Mouse (Mus musculus) midbrain, postnatal 0 days (tissue): Measurements from ENCODE around the gene H2-D1. TPM values are rescaled to one million over a fixed set of nuclear protein-coding genes. Genes with fewer than 3 reads are reported as not detected.
"Not testable (repeated sequence)": the region's sequence is repeated elsewhere in the genome, so short reads cannot be mapped to it uniquely, and the experiment has no call there.

Experiments
- ATAC-seq: fragments of 200-750 bp; cut with Nextera tagmentation; 2 replicates; pipeline ENCODE4 v1.8.0; 2017; ENCODE audit warnings: moderate number of reproducible peaks, mild to moderate bottlenecking, moderate TSS enrichment, moderate library complexity; ENCODE audit not compliant: low FRiP score
- DNase-seq: peaks from one replicate; pipeline ENCODE4 v3.0.0-alpha.2; 2015; ENCODE audit warnings: low spot score
- H3K27ac ChIP-seq: fragments of 300-500 bp; sonication (generic); 2 replicates; pipeline ENCODE4 v1.5.1; 2014; ENCODE audit warnings: low read depth, mild to moderate bottlenecking, low read length, mixed read lengths
- H3K27me3 ChIP-seq: fragments of 300-500 bp; sonication (generic); 2 replicates; pipeline ENCODE4 v1.6.1; 2014; ENCODE audit warnings: low read length, control low read depth, mixed read lengths; ENCODE audit not compliant: insufficient read depth
- H3K36me3 ChIP-seq: fragments of 300-500 bp; sonication (generic); 2 replicates; pipeline ENCODE4 v1.6.1; 2014; ENCODE audit warnings: low read length, control low read depth, mixed read lengths; ENCODE audit not compliant: insufficient read depth
- H3K4me1 ChIP-seq: fragments of 300-500 bp; sonication (generic); 2 replicates; pipeline ENCODE4 v1.6.1; 2014; ENCODE audit warnings: mild to moderate bottlenecking, control low read depth, antibody characterized with exemption, low read length, mixed read lengths; ENCODE audit not compliant: insufficient read depth
- H3K4me2 ChIP-seq: fragments of 300-500 bp; sonication (generic); 2 replicates; pipeline ENCODE4 v1.6.1; 2014; ENCODE audit warnings: low read depth, mild to moderate bottlenecking, low read length, mixed read lengths; ENCODE audit not compliant: poor library complexity, severe bottlenecking
- H3K4me3 ChIP-seq: fragments of 300-500 bp; sonication (generic); 2 replicates; pipeline ENCODE4 v1.5.1; 2014; ENCODE audit warnings: low read depth, mild to moderate bottlenecking, low read length, moderate library complexity
- H3K9ac ChIP-seq: fragments of 300-500 bp; sonication (generic); replicated peaks from 2 replicates; pipeline ENCODE4 v1.6.1; 2014; ENCODE audit warnings: mild to moderate bottlenecking, low read length, moderate library complexity, mixed read lengths; ENCODE audit not compliant: poor library complexity, severe bottlenecking
- H3K9me3 ChIP-seq: fragments of 300-500 bp; sonication (generic); 2 replicates; pipeline ENCODE4 v1.6.1; 2016; ENCODE audit warnings: low read length, control low read depth
- CTCF ChIP-seq: IDR thresholded peaks from 2 replicates; pipeline ENCODE4 v1.5.1; 2016; ENCODE audit warnings: antibody characterized with exemption, mild to moderate bottlenecking
- WGBS: fragments of 180-500 bp; shearing (Covaris S2); extraction: QIAGEN DNeasy Blood & Tissue Kit; methylation state at CpG from one replicate; pipeline ENCODE4 v1.1.7; 2014; 5-methylcytosine and 5-hydroxymethylcytosine counted together
- microRNA-seq: library from miRNA; unstranded; fragments of <30 nt; microRNA quantifications from one replicate; pipeline ENCODE4, GENCODE M21; 2016; ENCODE audit warnings: borderline number of aligned reads
- polyA plus RNA-seq: library from polyadenylated mRNA; unstranded; fragments of >200 nt; fragmentation: Nextera tagmentation; extraction: Ambion mirVana; gene quantifications from 2 replicates; pipeline ENCODE4 v1.2.1, GENCODE M21; 2015
- total RNA-seq: library from RNA; depleted of rRNA; stranded (reverse); fragments of >200 nt; gene quantifications from 2 replicates; pipeline ENCODE4 v1.2.3, GENCODE M21; 2014; rRNA removed

Gene H2-D1
- total and polyA plus RNA-seq, 2 experiments from 2014 or later: 75.4 to 130 TPM

DNA sequence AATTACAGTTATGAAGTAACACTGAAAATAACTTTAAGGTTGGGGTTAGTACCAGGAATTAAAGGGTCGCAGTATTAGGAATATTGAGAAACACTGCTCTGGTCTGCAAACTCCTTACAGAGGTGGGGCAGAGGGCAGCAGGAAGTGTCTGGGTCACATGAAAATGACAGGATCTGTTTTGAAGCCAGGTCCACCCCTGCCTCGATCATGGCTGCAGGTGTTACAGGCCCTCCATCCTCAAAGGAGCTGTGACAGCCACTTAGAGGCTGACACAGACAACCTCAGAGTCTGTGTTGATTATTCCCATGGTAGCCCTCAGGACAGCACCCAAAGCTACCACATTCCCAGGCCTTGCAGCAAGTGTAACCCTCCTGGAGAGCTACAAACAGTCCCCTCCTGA lies 40.7 kb downstream of the H2-D1 start:
- ATAC-seq (no peak), DNase-seq (no peak)
- Histone ChIP-seq H3K4me2 (no peak overlapping the region), H3K9me3 (no peaks in the 10 kb centered on the region), H3K9ac (no peak overlapping the region), H3K36me3 (no peaks in the 10 kb centered on the region), H3K4me1 (no peaks in the 10 kb centered on the region), H3K27ac (no peak overlapping the region), H3K27me3 (no peaks in the 10 kb centered on the region), H3K4me3 (no peak overlapping the region)
- WGBS: 82% methylated on average over 2 of the region's 2 CpGs
- TF ChIP-seq CTCF: no peak

GRCm38 (mm10) chr17:35303756-35304350 lies 41.3 kb downstream of the H2-D1 start:
- no peak for ATAC-seq
- 87% methylated on average over 10 of the region's 10 CpGs for WGBS
- TF ChIP-seq CTCF: no peak

GRCm38 (mm10) chr17:35304478-35304877 lies 41.9 kb downstream of the H2-D1 start:
- H3K9me3 ChIP-seq: no peaks in the 10 kb centered on the region
- no peak for ATAC-seq
- H3K27me3 ChIP-seq: no peaks in the 10 kb centered on the region
- no peak for TF ChIP-seq CTCF
- H3K27ac ChIP-seq: no peak overlapping the region
- 74% methylated on average over 6 of the region's 6 CpGs for WGBS
- H3K9ac ChIP-seq: no peak overlapping the region
- no peak overlapping the region for H3K4me2 ChIP-seq
- no peaks in the 10 kb centered on the region for H3K4me1 ChIP-seq
- no peaks in the 10 kb centered on the region for H3K36me3 ChIP-seq
- no peak for DNase-seq
- no peak overlapping the region for H3K4me3 ChIP-seq

More at GRCm38 (mm10) chr17:35303756-35304350, 41.3 kb downstream of the H2-D1 start:
- no peaks in the 10 kb centered on the region for H3K4me1 ChIP-seq
- no peak overlapping the region for H3K9ac ChIP-seq
- DNase-seq: no peak
- H3K9me3 ChIP-seq: no peaks in the 10 kb centered on the region
- no peaks in the 10 kb centered on the region for H3K27me3 ChIP-seq
- H3K4me2 ChIP-seq: no peak overlapping the region
- H3K4me3 ChIP-seq: no peak overlapping the region
- H3K36me3 ChIP-seq: no peaks in the 10 kb centered on the region
- H3K27ac ChIP-seq: no peak overlapping the region

- H3K36me3 ChIP-seq, H3K27ac ChIP-seq, H3K4me2 ChIP-seq, DNase-seq, H3K4me1 ChIP-seq, H3K4me3 ChIP-seq, H3K27me3 ChIP-seq, H3K9ac ChIP-seq, ATAC-seq, H3K9me3 ChIP-seq: not testable (repeated sequence)
- WGBS: 89% methylated on average over 8 of the region's 8 CpGs
Observed at GRCm38 (mm10) chr17:35304921-35305320, 42.4 kb downstream of the H2-D1 start.

Small RNA genes within 50 kb of the gene (microRNA-seq; reads per million reads assigned to microRNA genes)
- gene Mir6975 (2.0 reads per million), gene Mir8094 (not detected)

Other genes with a start within 250 kb of the H2-D1 start
Only the 30 nearest of the 35 such genes appear.
- gene Ddah2, start 203.7 kb upstream of the H2-D1 start, total RNA-seq: 159 and 204 TPM in 2 replicates
- 210 and 213 TPM in 2 replicates for gene Ddah2, start 203.7 kb upstream of the H2-D1 start, polyA plus RNA-seq
- gene Ly6g6c, start 197.3 kb upstream of the H2-D1 start, total RNA-seq: 2.4 TPM in 1 of 2 replicates, not detected in the other
- gene Ly6g6c, start 197.3 kb upstream of the H2-D1 start, polyA plus RNA-seq: not detected in 2 replicates
- not detected in 2 replicates for gene Mpig6b, start 196.5 kb upstream of the H2-D1 start, total RNA-seq
- not detected in 2 replicates for gene Mpig6b, start 196.5 kb upstream of the H2-D1 start, polyA plus RNA-seq
- not detected in 2 replicates for gene Ly6g6e, start 185.8 kb upstream of the H2-D1 start, total RNA-seq
- gene Ly6g6e, start 185.8 kb upstream of the H2-D1 start, polyA plus RNA-seq: 0.31 TPM in 1 of 2 replicates, not detected in the other
- 1.4 TPM in 1 of 2 replicates, not detected in the other for gene Ly6g6d, start 184.7 kb upstream of the H2-D1 start, total RNA-seq
- gene Ly6g6d, start 184.7 kb upstream of the H2-D1 start, polyA plus RNA-seq: 0.98 and 1.1 TPM in 2 replicates
- not detected in 2 replicates for gene Ly6g6f, start 177.1 kb upstream of the H2-D1 start, total RNA-seq
- gene Ly6g6f, start 177.1 kb upstream of the H2-D1 start, polyA plus RNA-seq: not detected in 2 replicates
- gene Abhd16a, start 173.5 kb upstream of the H2-D1 start, total RNA-seq: 98.9 and 151 TPM in 2 replicates
- gene Abhd16a, start 173.5 kb upstream of the H2-D1 start, polyA plus RNA-seq: 122 and 128 TPM in 2 replicates
- not detected in 2 replicates for gene Ly6g5c, start 154.5 kb upstream of the H2-D1 start, total RNA-seq
- gene Ly6g5c, start 154.5 kb upstream of the H2-D1 start, polyA plus RNA-seq: not detected in 2 replicates
- gene Ly6g5b, start 147.3 kb upstream of the H2-D1 start, total RNA-seq: 0.99 and 3.7 TPM in 2 replicates
- gene Ly6g5b, start 147.3 kb upstream of the H2-D1 start, polyA plus RNA-seq: 1.3 and 1.8 TPM in 2 replicates
- 11.7 and 17.0 TPM in 2 replicates for gene Gpank1, start 141.3 kb upstream of the H2-D1 start, total RNA-seq
- 20.2 and 21.0 TPM in 2 replicates for gene Gpank1, start 141.3 kb upstream of the H2-D1 start, polyA plus RNA-seq
- gene Csnk2b, start 140.7 kb upstream of the H2-D1 start, total RNA-seq: 245 and 287 TPM in 2 replicates
- gene Csnk2b, start 140.7 kb upstream of the H2-D1 start, polyA plus RNA-seq: 325 and 332 TPM in 2 replicates
- 10.7 and 28.0 TPM in 2 replicates for gene D17H6S53E, start 136.4 kb upstream of the H2-D1 start, total RNA-seq
- 9.6 and 10.3 TPM in 2 replicates for gene D17H6S53E, start 136.4 kb upstream of the H2-D1 start, polyA plus RNA-seq
- 0.44 TPM in 1 of 2 replicates, not detected in the other for gene Apom, start 130.7 kb upstream of the H2-D1 start, total RNA-seq
- gene Apom, start 130.7 kb upstream of the H2-D1 start, polyA plus RNA-seq: 0.22 TPM in 1 of 2 replicates, not detected in the other
- 330 and 339 TPM in 2 replicates for gene Bag6, start 127.6 kb upstream of the H2-D1 start, total RNA-seq
- gene Bag6, start 127.6 kb upstream of the H2-D1 start, polyA plus RNA-seq: 62.3 and 68.9 TPM in 2 replicates
- 193 and 230 TPM in 2 replicates for gene Prrc2a, start 97.8 kb upstream of the H2-D1 start, total RNA-seq
- 85.7 and 88.0 TPM in 2 replicates for gene Prrc2a, start 97.8 kb upstream of the H2-D1 start, polyA plus RNA-seq
- gene Aif1, start 86.7 kb upstream of the H2-D1 start, total RNA-seq: 1.8 and 4.1 TPM in 2 replicates
- 9.2 and 9.5 TPM in 2 replicates for gene Aif1, start 86.7 kb upstream of the H2-D1 start, polyA plus RNA-seq
- gene Lst1, start 74.3 kb upstream of the H2-D1 start, total RNA-seq: 5.9 and 26.7 TPM in 2 replicates
- 7.8 and 12.0 TPM in 2 replicates for gene Lst1, start 74.3 kb upstream of the H2-D1 start, polyA plus RNA-seq
- 1.4 and 2.1 TPM in 2 replicates for gene Ltb, start 68.3 kb upstream of the H2-D1 start, total RNA-seq
- gene Ltb, start 68.3 kb upstream of the H2-D1 start, polyA plus RNA-seq: 1.0 and 1.6 TPM in 2 replicates
- gene Tnf, start 60.7 kb upstream of the H2-D1 start, total RNA-seq: not detected in 2 replicates
- gene Tnf, start 60.7 kb upstream of the H2-D1 start, polyA plus RNA-seq: 0.09 TPM in 1 of 2 replicates, not detected in the other
- gene Lta, start 57.4 kb upstream of the H2-D1 start, total RNA-seq: 0.49 and 1.2 TPM in 2 replicates
- 0.98 and 1.2 TPM in 2 replicates for gene Lta, start 57.4 kb upstream of the H2-D1 start, polyA plus RNA-seq
- gene Gm16181, start 41.9 kb upstream of the H2-D1 start, total RNA-seq: not detected in 2 replicates
- 0.33 TPM in 1 of 2 replicates, not detected in the other for gene Gm16181, start 41.9 kb upstream of the H2-D1 start, polyA plus RNA-seq
- gene Atp6v1g2, start 29.1 kb upstream of the H2-D1 start, total RNA-seq: 109 and 117 TPM in 2 replicates
- gene Atp6v1g2, start 29.1 kb upstream of the H2-D1 start, polyA plus RNA-seq: 210 and 232 TPM in 2 replicates
- gene Nfkbil1, start 26.9 kb upstream of the H2-D1 start, total RNA-seq: 17.0 and 18.5 TPM in 2 replicates
- 11.2 and 12.3 TPM in 2 replicates for gene Nfkbil1, start 26.9 kb upstream of the H2-D1 start, polyA plus RNA-seq
- 261 and 288 TPM in 2 replicates for gene Ddx39b, start 21.0 kb upstream of the H2-D1 start, total RNA-seq
- gene Ddx39b, start 21.0 kb upstream of the H2-D1 start, polyA plus RNA-seq: 320 and 329 TPM in 2 replicates
- gene H2-Q1, start 57.7 kb downstream of the H2-D1 start, total RNA-seq: 0.38 and 0.60 TPM in 2 replicates
- gene H2-Q1, start 57.7 kb downstream of the H2-D1 start, polyA plus RNA-seq: 1.4 and 1.5 TPM in 2 replicates
- 20.9 and 21.7 TPM in 2 replicates for gene H2-Q2, start 79.5 kb downstream of the H2-D1 start, total RNA-seq
- 21.1 and 22.5 TPM in 2 replicates for gene H2-Q2, start 79.5 kb downstream of the H2-D1 start, polyA plus RNA-seq
- 1.4 and 4.0 TPM in 2 replicates for gene H2-Q4, start 116.9 kb downstream of the H2-D1 start, total RNA-seq
- 0.79 and 1.0 TPM in 2 replicates for gene H2-Q4, start 116.9 kb downstream of the H2-D1 start, polyA plus RNA-seq
- gene H2-Q6, start 162.1 kb downstream of the H2-D1 start, total RNA-seq: 0.11 and 0.52 TPM in 2 replicates
- 1.8 TPM in 2 replicates for gene H2-Q6, start 162.1 kb downstream of the H2-D1 start, polyA plus RNA-seq
- 1.6 and 3.3 TPM in 2 replicates for gene H2-Q7, start 176.4 kb downstream of the H2-D1 start, total RNA-seq
- 3.5 and 4.2 TPM in 2 replicates for gene H2-Q7, start 176.4 kb downstream of the H2-D1 start, polyA plus RNA-seq
- 0.42 TPM in 1 of 2 replicates, not detected in the other for gene H2-Q10, start 207.4 kb downstream of the H2-D1 start, total RNA-seq
- 0.47 and 0.62 TPM in 2 replicates for gene H2-Q10, start 207.4 kb downstream of the H2-D1 start, polyA plus RNA-seq